ENCODE assay signal across 20 mouse cellular contexts in genomic region chr3:100773237-100773636, GRCm38 (mm10). TPM values are rescaled to one million over a fixed set of nuclear protein-coding genes. Genes with fewer than 3 reads are reported as not detected.
DNase-seq lines count a peak whose midpoint lies in the region; ATAC-seq and TF ChIP-seq lines count a peak whose summit lies in the region.
"Had no signal": no experiment of that assay in that cellular context is flagged by ENCODE, and none has a peak within 500 bp of the region (broad histone marks: within the 10 kb centered on the region; RNA-seq: fewer than 3 reads in every experiment).

No protein-coding gene starts in this region.

- H3K4me2 ChIP-seq in heart, embryonic 12.5 days: no peak overlapping the region
- H3K4me2 ChIP-seq in midbrain, embryonic 11.5 days: no peak overlapping the region
- H3K4me2 ChIP-seq in midbrain, embryonic 16.5 days (ENCODE audit: low read length): no peak overlapping the region
- no peak overlapping the region for H3K4me2 ChIP-seq in forebrain, embryonic 13.5 days
- H3K4me2 ChIP-seq: embryonic facial prominence, embryonic 15.5 days; hindbrain, embryonic 13.5 days; intestine, embryonic 15.5 days; lung, embryonic 15.5 days had no signal

- H3K79me2 ChIP-seq in heart, adult 2 months (replicated peaks; ENCODE audit: control insufficient read depth, insufficient read depth, low read length): no peaks in the 10 kb centered on the region

- no peak for TF ChIP-seq POLR2A in heart, adult 2 months (IDR thresholded peaks at IDR 0.05; ENCODE audit: insufficient read depth, low read depth, low read length)

- TF ChIP-seq CTCF in heart, adult 2 months (IDR thresholded peaks at IDR 0.05): no peak

- no peak overlapping the region for H3K9ac ChIP-seq in heart, adult 2 months (ENCODE audit: low read depth, low read length)
- H3K9ac ChIP-seq in heart, embryonic 12.5 days: no peak overlapping the region
- no peak overlapping the region for H3K9ac ChIP-seq in midbrain, embryonic 11.5 days (ENCODE audit: low read length)
- H3K9ac ChIP-seq in midbrain, embryonic 16.5 days (ENCODE audit: low read depth, low read length): no peak overlapping the region
- H3K9ac ChIP-seq in forebrain, embryonic 13.5 days: no peak overlapping the region
- H3K9ac ChIP-seq: embryonic facial prominence, embryonic 15.5 days; hindbrain, embryonic 13.5 days; intestine, embryonic 15.5 days; lung, embryonic 15.5 days had no signal

- no peak for TF ChIP-seq EP300 in heart, adult 2 months (IDR thresholded peaks at IDR 0.05; ENCODE audit: insufficient read depth, low read depth, low read length)

- no peak overlapping the region for H3K4me3 ChIP-seq in heart, adult 2 months
- no peak overlapping the region for H3K4me3 ChIP-seq in heart, embryonic 12.5 days
- H3K4me3 ChIP-seq in midbrain, embryonic 11.5 days (ENCODE audit: low read depth, low read length): no peak overlapping the region
- no peak overlapping the region for H3K4me3 ChIP-seq in midbrain, embryonic 16.5 days (ENCODE audit: low read depth, low read length)
- no peak overlapping the region for H3K4me3 ChIP-seq in forebrain, embryonic 13.5 days
- H3K4me3 ChIP-seq: embryonic facial prominence, embryonic 15.5 days; hindbrain, embryonic 13.5 days; intestine, embryonic 15.5 days; lung, embryonic 15.5 days; midbrain, embryonic 10.5 days had no signal

- peak overlapping the region; percentile 40; the same call in 1 of the 2 replicates for H3K27ac ChIP-seq in heart, adult 2 months
- no peak overlapping the region for H3K27ac ChIP-seq in heart, embryonic 12.5 days (ENCODE audit: poor library complexity, severe bottlenecking)
- no peak overlapping the region for H3K27ac ChIP-seq in midbrain, embryonic 11.5 days (ENCODE audit: low read depth, low read length)
- no peak overlapping the region for H3K27ac ChIP-seq in midbrain, embryonic 16.5 days (ENCODE audit: low read length)
- no peak overlapping the region for H3K27ac ChIP-seq in forebrain, embryonic 13.5 days
- H3K27ac ChIP-seq: embryonic facial prominence, embryonic 15.5 days; hindbrain, embryonic 13.5 days; intestine, embryonic 15.5 days; lung, embryonic 15.5 days; midbrain, embryonic 10.5 days had no signal

- WGBS in heart, adult 2 months: 50% methylated on average over 6 of the region's 6 CpGs
- 51% methylated on average over 6 of the region's 6 CpGs for WGBS in heart, embryonic 12.5 days
- WGBS in midbrain, embryonic 11.5 days: 81% methylated on average over 6 of the region's 6 CpGs
- WGBS in midbrain, embryonic 16.5 days: 73% methylated on average over 6 of the region's 6 CpGs
- 65% methylated on average over 6 of the region's 6 CpGs for WGBS in forebrain, embryonic 13.5 days

- intact Hi-C loops in heart, adult 2 months (cut with DNase I): no loop called here

- H3K9me3 ChIP-seq in heart, embryonic 12.5 days (replicated peaks): no peaks in the 10 kb centered on the region
- no peaks in the 10 kb centered on the region for H3K9me3 ChIP-seq in midbrain, embryonic 11.5 days (ENCODE audit: control insufficient read depth, low read length)
- no peaks in the 10 kb centered on the region for H3K9me3 ChIP-seq in midbrain, embryonic 16.5 days (replicated peaks; ENCODE audit: control insufficient read depth, low read length, poor library complexity, severe bottlenecking)
- H3K9me3 ChIP-seq in forebrain, embryonic 13.5 days (replicated peaks): no peaks in the 10 kb centered on the region
- H3K9me3 ChIP-seq: embryonic facial prominence, embryonic 15.5 days; hindbrain, embryonic 13.5 days; intestine, embryonic 15.5 days; lung, embryonic 15.5 days; midbrain, embryonic 10.5 days had no signal

- H3K4me1 ChIP-seq in heart, adult 2 months (ENCODE audit: control insufficient read depth, insufficient read depth, low read length): no peaks in the 10 kb centered on the region
- H3K4me1 ChIP-seq in heart, embryonic 12.5 days (replicated peaks): peaks cover 8% of the 10 kb centered on the region; the same call in 1 of the 2 replicates
- H3K4me1 ChIP-seq in midbrain, embryonic 11.5 days (ENCODE audit: control insufficient read depth, insufficient read depth, low read length): peaks cover 3% of the 10 kb centered on the region
- H3K4me1 ChIP-seq in midbrain, embryonic 16.5 days (ENCODE audit: control insufficient read depth, insufficient read depth, low read length): peaks cover 6% of the 10 kb centered on the region
- peaks cover 4% of the 10 kb centered on the region; the same call in 1 of the 2 replicates for H3K4me1 ChIP-seq in forebrain, embryonic 13.5 days
- H3K4me1 ChIP-seq: lung, embryonic 15.5 days had no signal

- peak; percentile 33 to 65 for DNase-seq in heart, adult 2 months
- DNase-seq in midbrain, embryonic 11.5 days (ENCODE audit: low spot score, missing footprints): peak; percentile 21
- peak; percentile 50 for DNase-seq in heart, postnatal 4 days
- DNase-seq in yolk sac, embryonic 10.5 days (ENCODE audit: low spot score): no peak
- no peak for DNase-seq in urinary bladder, adult 18-20 months (ENCODE audit: low spot score in 2 of 2)
- DNase-seq: adrenal gland, adult 2 months; cerebellum, adult 2 months; liver; spleen, adult 18-20 months; thymus, postnatal 14 days had no signal

- no peaks in the 10 kb centered on the region for H3K36me3 ChIP-seq in heart, adult 2 months (ENCODE audit: control insufficient read depth, insufficient read depth, low read length)
- H3K36me3 ChIP-seq in heart, embryonic 12.5 days: no peaks in the 10 kb centered on the region
- H3K36me3 ChIP-seq in midbrain, embryonic 11.5 days (ENCODE audit: control insufficient read depth, insufficient read depth, low read length): no peaks in the 10 kb centered on the region
- no peaks in the 10 kb centered on the region for H3K36me3 ChIP-seq in midbrain, embryonic 16.5 days (ENCODE audit: control insufficient read depth, insufficient read depth, low read length)
- no peaks in the 10 kb centered on the region for H3K36me3 ChIP-seq in forebrain, embryonic 13.5 days (ENCODE audit: poor library complexity, severe bottlenecking)
- H3K36me3 ChIP-seq: embryonic facial prominence, embryonic 15.5 days; hindbrain, embryonic 13.5 days; intestine, embryonic 15.5 days; lung, embryonic 15.5 days; midbrain, embryonic 10.5 days had no signal

- no peak for ATAC-seq in heart, embryonic 12.5 days (ENCODE audit: insufficient number of reproducible peaks, low FRiP score)
- no peak for ATAC-seq in midbrain, embryonic 11.5 days (ENCODE audit: low FRiP score)
- ATAC-seq in midbrain, embryonic 16.5 days: no peak
- ATAC-seq in forebrain, embryonic 13.5 days: no peak
- ATAC-seq: forebrain, embryonic 14.5 days; intestine, embryonic 15.5 days had no signal

- no peaks in the 10 kb centered on the region for H3K27me3 ChIP-seq in heart, adult 2 months (ENCODE audit: control insufficient read depth, insufficient read depth, low read length)
- peaks cover 4% of the 10 kb centered on the region; the same call in 1 of the 2 replicates for H3K27me3 ChIP-seq in heart, embryonic 12.5 days (replicated peaks)
- no peaks in the 10 kb centered on the region for H3K27me3 ChIP-seq in midbrain, embryonic 11.5 days (ENCODE audit: control insufficient read depth, insufficient read depth, low read length)
- H3K27me3 ChIP-seq in midbrain, embryonic 16.5 days (ENCODE audit: control insufficient read depth, insufficient read depth, low read depth, low read length): no peaks in the 10 kb centered on the region
- no peaks in the 10 kb centered on the region for H3K27me3 ChIP-seq in forebrain, embryonic 13.5 days
- H3K27me3 ChIP-seq: embryonic facial prominence, embryonic 15.5 days; hindbrain, embryonic 13.5 days; intestine, embryonic 15.5 days; lung, embryonic 15.5 days had no signal

RNA-seq across cellular contexts. Expression of gene Vtcn1, which starts 52.0 kb away (rescaled TPM):
- under 1 TPM; 0.32 to 0.44 TPM for total RNA-seq in heart, adult 2 months (2021)
- polyA plus RNA-seq in heart, adult 2 months (2012; rRNA removed): 0.41 and 0.92 TPM in 2 replicates
- 0.06 and 0.17 TPM in 2 replicates for polyA plus RNA-seq in heart, embryonic 12.5 days (2016; fragmentation: Nextera tagmentation; extraction: Ambion mirVana)
- not detected in 2 replicates for polyA plus RNA-seq in midbrain, embryonic 11.5 days (2014; fragmentation: Nextera tagmentation; extraction: Ambion mirVana)
- not detected in 2 replicates for polyA plus RNA-seq in midbrain, embryonic 16.5 days (2015; fragmentation: Nextera tagmentation; extraction: Ambion mirVana)
- under 1 TPM; 0.63 to 0.95 TPM for total RNA-seq in heart, postnatal 4 days (2021)
- polyA plus RNA-seq in forebrain, embryonic 13.5 days (2015; fragmentation: Nextera tagmentation; extraction: Ambion mirVana): not detected in 2 replicates
- total RNA-seq: layer of hippocampus, postnatal 10 days had no signal
- polyA plus RNA-seq: adrenal gland, adult 2 months; forebrain, embryonic 14.5 days; hindbrain, embryonic 13.5 days; midbrain, embryonic 10.5 days had no signal

Comparison
In these comparisons a context has a peak if more than half of its experiments do, and no peak if none do; other contexts are left out.
1. DNase-seq: peak in heart, adult 2 months (2 of 2), midbrain, embryonic 11.5 days (single experiment) and heart, postnatal 4 days (single experiment); none in yolk sac, embryonic 10.5 days (single experiment) and urinary bladder, adult 18-20 months (0 of 2).